Mouse (Mus musculus): ENCODE data around the gene Fam181a. TPM values are rescaled to one million over a fixed set of nuclear protein-coding genes. Genes with fewer than 3 reads are reported as not detected.

Gene Fam181a
- polyA plus RNA-seq, 1 experiment from 2014 or later, result not detected

DNA sequence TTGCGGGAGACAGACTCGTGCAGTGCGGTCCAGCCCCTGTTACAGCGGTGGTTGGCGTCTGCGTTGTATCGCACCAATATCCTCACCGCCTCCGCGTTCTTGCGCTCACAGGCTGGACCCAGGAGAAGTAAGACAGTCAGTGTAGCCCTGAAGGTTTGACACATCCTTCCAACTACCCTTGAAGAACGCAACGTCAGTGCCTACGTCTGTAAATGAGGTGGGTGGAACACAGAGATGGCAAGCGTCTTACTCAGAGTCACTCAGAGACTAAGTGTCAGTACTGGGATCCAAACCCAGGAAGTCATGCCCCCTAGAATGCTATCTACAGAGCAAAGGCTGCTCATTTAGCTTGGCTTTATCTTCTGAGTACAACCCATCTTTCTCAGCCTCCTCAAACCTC, 22.7 kb downstream of the Fam181a start:
- H3K27ac ChIP-seq (ENCODE audit: low read depth), result no peak overlapping the region
- H3K4me3 ChIP-seq (ENCODE audit: low read depth, low read length), result no peak overlapping the region
- no peak overlapping the region for H3K9ac ChIP-seq (replicated peaks)
- no peaks in the 10 kb centered on the region for H3K27me3 ChIP-seq (ENCODE audit: insufficient read depth, low read length)
- DNase-seq (no peak), ATAC-seq (no peak)
- no peaks in the 10 kb centered on the region for H3K36me3 ChIP-seq (replicated peaks; ENCODE audit: insufficient read depth, low read length)
- TF ChIP-seq CTCF (IDR thresholded peaks at IDR 0.05; ENCODE audit: low read depth) (no peak), EP300 (IDR thresholded peaks at IDR 0.05; ENCODE audit: low read depth) (no peak)
- WGBS (ENCODE audit: insufficient replicate concordance), result 85% methylated on average over 15 of the region's 15 CpGs
- no peak overlapping the region for H3K4me2 ChIP-seq (ENCODE audit: low read depth, low read length)
- H3K4me1 ChIP-seq (ENCODE audit: insufficient read depth), result peaks cover 17% of the 10 kb centered on the region
- no peaks in the 10 kb centered on the region for H3K9me3 ChIP-seq (ENCODE audit: low read length)

GRCm38 (mm10) chr12:103336766-103337165, 26.0 kb downstream of the Fam181a start:
- Histone ChIP-seq H3K9me3 (ENCODE audit: low read length) (no peaks in the 10 kb centered on the region), H3K4me1 (ENCODE audit: insufficient read depth) (peaks cover 16% of the 10 kb centered on the region), H3K27ac (ENCODE audit: low read depth) (no peak overlapping the region), H3K9ac (replicated peaks) (no peak overlapping the region), H3K27me3 (ENCODE audit: insufficient read depth, low read length) (no peaks in the 10 kb centered on the region), H3K4me2 (ENCODE audit: low read depth, low read length) (0 out of 2 replicates have a peak overlapping the region, but pooled peaks have one; percentile 29), H3K36me3 (replicated peaks; ENCODE audit: insufficient read depth, low read length) (no peaks in the 10 kb centered on the region), H3K4me3 (ENCODE audit: low read depth, low read length) (peak overlapping the region; percentile 20; the same call in 1 of the 2 replicates)
- TF ChIP-seq EP300 (IDR thresholded peaks at IDR 0.05; ENCODE audit: low read depth), result no peak
- TF ChIP-seq CTCF (IDR thresholded peaks at IDR 0.05; ENCODE audit: low read depth), result no peak
- ATAC-seq (no peak), DNase-seq (no peak)
- 25% methylated on average over 3 of the region's 3 CpGs for WGBS (ENCODE audit: insufficient replicate concordance)

DNA sequence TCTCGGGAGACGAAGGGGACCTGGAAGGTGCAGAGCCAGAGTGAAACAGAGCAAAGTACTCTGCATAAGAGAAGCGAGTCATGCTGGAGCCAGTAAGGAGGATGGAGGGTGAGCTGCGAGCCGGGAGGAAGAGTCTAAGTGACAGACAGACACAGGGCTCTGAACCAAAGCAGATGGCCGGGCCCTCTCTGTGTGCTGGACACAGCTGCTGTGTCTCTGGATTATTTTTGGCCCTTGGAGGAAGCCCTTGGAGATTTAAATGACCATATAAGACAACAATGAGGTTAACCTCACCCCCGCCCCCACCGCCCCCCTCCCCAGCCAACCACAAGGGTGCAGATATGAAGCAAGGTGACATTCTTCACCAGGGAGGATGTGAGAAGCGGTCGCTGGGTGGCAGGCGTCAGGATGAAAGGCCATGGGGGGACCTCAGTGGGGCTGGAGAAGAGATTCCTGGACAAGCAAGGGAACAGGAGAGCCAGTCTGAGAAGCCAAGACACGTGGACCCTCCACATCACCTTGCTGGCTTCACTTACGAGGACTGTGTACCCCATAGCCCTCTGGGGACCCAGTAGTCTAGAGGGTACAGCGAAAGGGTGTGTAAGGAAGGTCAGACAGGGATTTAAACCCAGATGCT, 27.5 kb downstream of the Fam181a start:
- no peak overlapping the region for H3K4me3 ChIP-seq (ENCODE audit: low read depth, low read length)
- no peaks in the 10 kb centered on the region for H3K36me3 ChIP-seq (replicated peaks; ENCODE audit: insufficient read depth, low read length)
- ATAC-seq (no peak), DNase-seq (no peak)
- no peaks in the 10 kb centered on the region for H3K27me3 ChIP-seq (ENCODE audit: insufficient read depth, low read length)
- H3K27ac ChIP-seq (ENCODE audit: low read depth), result peak overlapping the region; percentile 16; the same call in 1 of the 2 replicates
- 44% methylated on average over 14 of the region's 14 CpGs for WGBS (ENCODE audit: insufficient replicate concordance)
- peak overlapping the region; percentile 29; the same call in 1 of the 2 replicates for H3K4me2 ChIP-seq (ENCODE audit: low read depth, low read length)
- H3K4me1 ChIP-seq (ENCODE audit: insufficient read depth), result peaks cover 17% of the 10 kb centered on the region
- no peak overlapping the region for H3K9ac ChIP-seq (replicated peaks)
- no peaks in the 10 kb centered on the region for H3K9me3 ChIP-seq (ENCODE audit: low read length)
- TF ChIP-seq EP300 (IDR thresholded peaks at IDR 0.05; ENCODE audit: low read depth) (no peak), CTCF (IDR thresholded peaks at IDR 0.05; ENCODE audit: low read depth) (0 out of 2 replicates have a peak, but pooled peaks have one; percentile 4)

- TF ChIP-seq CTCF (IDR thresholded peaks at IDR 0.05; ENCODE audit: low read depth) (no peak), EP300 (IDR thresholded peaks at IDR 0.05; ENCODE audit: low read depth) (no peak)
- H3K9me3 ChIP-seq (ENCODE audit: low read length), result no peaks in the 10 kb centered on the region
- ATAC-seq (peak; percentile 34), DNase-seq (peak; percentile 33)
- no peak overlapping the region for H3K4me3 ChIP-seq (ENCODE audit: low read depth, low read length)
- WGBS (ENCODE audit: insufficient replicate concordance), result 36% methylated on average over 5 of the region's 5 CpGs
- H3K27me3 ChIP-seq (ENCODE audit: insufficient read depth, low read length), result no peaks in the 10 kb centered on the region
- no peaks in the 10 kb centered on the region for H3K36me3 ChIP-seq (replicated peaks; ENCODE audit: insufficient read depth, low read length)
- H3K9ac ChIP-seq (replicated peaks), result no peak overlapping the region
- H3K27ac ChIP-seq (ENCODE audit: low read depth), result peak overlapping the region; percentile 46; the same call in 1 of the 2 replicates
- peaks cover 26% of the 10 kb centered on the region for H3K4me1 ChIP-seq (ENCODE audit: insufficient read depth)
- peak overlapping the region; percentile 18; the same call in 1 of the 2 replicates for H3K4me2 ChIP-seq (ENCODE audit: low read depth, low read length)
Measured at GRCm38 (mm10) chr12:103341212-103341611, 30.4 kb downstream of the Fam181a start.

DNA sequence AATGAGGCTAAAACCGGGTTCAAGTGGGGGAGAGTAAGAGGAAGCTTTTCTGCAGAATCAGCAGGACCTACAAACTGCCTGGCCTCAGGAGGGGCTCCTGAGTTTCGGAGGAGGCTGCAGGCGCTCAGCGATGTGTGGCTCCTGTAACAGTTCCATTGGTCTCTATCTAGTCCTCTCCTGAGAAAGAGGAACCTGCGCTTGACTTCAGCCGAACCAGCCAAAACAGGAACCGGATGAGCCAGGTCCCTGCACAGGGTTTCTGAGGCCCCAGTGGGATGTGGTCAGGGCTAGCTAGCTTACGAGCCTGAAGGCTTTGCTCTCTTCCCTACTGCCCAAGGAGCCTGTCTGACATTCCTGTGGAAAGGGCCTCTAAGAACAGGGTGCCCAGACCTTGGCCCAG, 32.7 kb downstream of the Fam181a start:
- no peak for TF ChIP-seq EP300 (IDR thresholded peaks at IDR 0.05; ENCODE audit: low read depth)
- TF ChIP-seq CTCF (IDR thresholded peaks at IDR 0.05; ENCODE audit: low read depth), result no peak
- ATAC-seq, result peak; percentile 69
- Histone ChIP-seq H3K9me3 (ENCODE audit: low read length) (no peaks in the 10 kb centered on the region), H3K36me3 (replicated peaks; ENCODE audit: insufficient read depth, low read length) (no peaks in the 10 kb centered on the region), H3K27me3 (ENCODE audit: insufficient read depth, low read length) (no peaks in the 10 kb centered on the region), H3K4me1 (ENCODE audit: insufficient read depth) (peaks cover 29% of the 10 kb centered on the region), H3K27ac (ENCODE audit: low read depth) (peak overlapping the region; percentile 77), H3K4me2 (ENCODE audit: low read depth, low read length) (no peak overlapping the region), H3K4me3 (ENCODE audit: low read depth, low read length) (no peak overlapping the region), H3K9ac (replicated peaks) (no peak overlapping the region)
- DNase-seq, result peak; percentile 68
- WGBS (ENCODE audit: insufficient replicate concordance), result 34% methylated on average over 8 of the region's 8 CpGs

DNA sequence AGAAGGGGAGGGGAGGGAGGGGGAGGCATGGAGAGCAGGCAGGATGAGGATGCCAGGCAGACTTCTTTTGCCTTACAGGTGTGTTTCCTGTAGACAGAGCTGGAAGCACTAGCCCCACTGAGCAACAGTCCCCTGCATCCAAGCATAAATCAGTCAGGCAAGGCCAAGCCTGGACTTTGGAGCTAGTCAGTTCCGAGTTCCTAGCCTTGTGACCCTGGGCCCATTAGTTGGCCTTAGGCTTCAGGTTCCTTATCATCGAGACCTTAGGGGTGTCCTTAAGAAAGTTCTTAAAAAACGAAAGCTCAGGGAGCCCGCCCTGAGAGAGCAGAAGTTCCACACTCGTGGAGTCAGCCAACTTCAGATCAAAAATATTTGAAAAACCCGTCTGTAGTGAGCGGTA, 34.2 kb downstream of the Fam181a start:
- H3K4me3 ChIP-seq (ENCODE audit: low read depth, low read length), result no peak overlapping the region
- no peaks in the 10 kb centered on the region for H3K36me3 ChIP-seq (replicated peaks; ENCODE audit: insufficient read depth, low read length)
- no peaks in the 10 kb centered on the region for H3K27me3 ChIP-seq (ENCODE audit: insufficient read depth, low read length)
- no peak overlapping the region for H3K4me2 ChIP-seq (ENCODE audit: low read depth, low read length)
- no peak for TF ChIP-seq EP300 (IDR thresholded peaks at IDR 0.05; ENCODE audit: low read depth)
- TF ChIP-seq CTCF (IDR thresholded peaks at IDR 0.05; ENCODE audit: low read depth), result no peak
- no peak for DNase-seq
- no peak for ATAC-seq
- H3K9me3 ChIP-seq (ENCODE audit: low read length), result no peaks in the 10 kb centered on the region
- no peak overlapping the region for H3K27ac ChIP-seq (ENCODE audit: low read depth)
- 71% methylated on average over 7 of the region's 7 CpGs for WGBS (ENCODE audit: insufficient replicate concordance)
- no peak overlapping the region for H3K9ac ChIP-seq (replicated peaks)
- H3K4me1 ChIP-seq (ENCODE audit: insufficient read depth), result peaks cover 29% of the 10 kb centered on the region
